Mouse (Mus musculus) layer of hippocampus, adult 8-10 months (tissue): Measurements from ENCODE around the gene Med11. TPM values are rescaled to one million over a fixed set of nuclear protein-coding genes. Genes with fewer than 3 reads are reported as not detected.
"Not testable (repeated sequence)": the region's sequence is repeated elsewhere in the genome, so short reads cannot be mapped to it uniquely, and the experiment has no call there.

Experiments used
- DNase-seq, 2 experiments: peaks; one replicate each; pipeline ENCODE4 v3.0.0; 2022; ENCODE audit warnings: low spot score in 2 of 2
- total RNA-seq, 4 experiments: library from RNA; stranded (reverse); gene quantifications; 2 replicates each; pipeline ENCODE4 v1.2.4; 2022

Med11 gene
- total RNA-seq, 4 experiments from 2014 or later = 10.6 to 16.9 (median 15.2) TPM

DNA sequence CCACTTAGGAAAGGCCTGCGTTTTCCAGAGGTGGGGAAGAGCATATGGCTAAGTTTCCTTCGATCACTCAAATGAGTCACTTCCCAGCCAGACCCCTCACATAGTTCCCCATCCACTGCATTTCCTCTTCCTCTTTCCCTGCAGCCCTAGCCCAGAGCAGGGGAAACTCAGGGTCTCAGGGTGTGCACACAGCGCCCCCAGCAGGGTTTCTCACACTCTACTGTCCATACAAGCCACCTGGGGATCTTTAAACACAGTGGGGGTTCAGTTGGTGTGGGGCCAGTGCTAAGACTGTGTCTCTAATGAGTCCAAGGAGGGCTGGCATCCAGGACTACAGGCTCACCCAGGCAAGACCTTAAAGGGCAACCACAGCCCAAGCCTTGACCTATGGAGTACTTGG lies 5.0 kb upstream of the Med11 start:
- no peak for DNase-seq

GRCm38 (mm10) chr11:70447373-70447772 lies 4.3 kb upstream of the Med11 start:
- DNase-seq = no peak

DNA sequence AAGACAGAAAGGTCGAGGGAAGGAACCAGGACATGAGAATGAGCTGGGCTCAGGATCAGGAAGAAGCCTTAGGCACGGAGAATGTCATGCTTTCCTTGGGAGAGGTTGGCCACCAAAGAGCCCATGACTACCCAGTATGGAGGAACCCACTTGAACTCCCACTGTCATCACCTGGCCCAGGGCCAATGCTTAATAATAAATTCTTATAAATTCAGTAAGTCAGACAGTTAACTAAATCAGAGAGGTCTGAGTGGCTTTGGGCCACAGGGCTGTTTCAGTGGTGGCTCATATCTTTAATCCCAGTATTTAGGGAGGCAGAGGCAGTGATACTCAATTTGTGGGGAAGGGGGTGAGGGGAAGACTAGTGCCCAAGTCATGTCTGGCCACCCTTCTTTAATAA lies 793 bp upstream of the Med11 start:
- DNase-seq = no peak

GRCm38 (mm10) chr11:70453261-70454044 lies 1.7 kb downstream of the Med11 start:
- no peak for DNase-seq

- DNase-seq = no peak
These were observed 7.2 kb downstream of the Med11 start, which contains the start of gene Zmynd15 for GRCm38 (mm10) chr11:70458688-70459600. TSS of gene Zmynd15 (plus strand) at chr11:70459433.

DNA sequence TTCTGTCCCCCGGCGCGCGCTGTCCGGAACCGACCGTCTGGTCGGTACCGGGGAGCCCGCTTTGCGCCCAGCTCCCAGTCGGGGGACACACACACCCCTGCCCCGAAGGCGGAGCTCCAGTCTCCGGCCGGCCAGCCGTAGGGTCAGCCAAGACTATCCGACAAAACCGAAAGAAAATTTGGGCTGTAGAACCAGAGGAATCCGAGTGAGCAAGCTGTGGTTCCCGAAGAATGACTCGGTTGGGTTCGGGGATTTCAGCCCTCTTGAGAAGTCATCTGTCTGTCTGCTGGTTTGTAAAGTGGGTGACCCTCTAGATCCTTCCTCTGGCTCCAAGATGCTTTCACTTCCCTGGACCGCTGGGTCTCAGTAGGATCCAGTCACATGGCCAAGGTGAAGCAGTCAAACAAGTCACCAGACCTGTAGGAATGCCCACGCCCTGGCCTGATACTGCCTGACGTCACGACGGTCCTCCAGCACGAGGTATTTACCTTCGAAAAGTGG lies 7.9 kb downstream of the Med11 start, which contains the start of gene Cxcl16:
Gene Cxcl16 (minus strand): TSS at position 384 of the 501 bp plus-strand sequence.
- no peak for DNase-seq

DNA sequence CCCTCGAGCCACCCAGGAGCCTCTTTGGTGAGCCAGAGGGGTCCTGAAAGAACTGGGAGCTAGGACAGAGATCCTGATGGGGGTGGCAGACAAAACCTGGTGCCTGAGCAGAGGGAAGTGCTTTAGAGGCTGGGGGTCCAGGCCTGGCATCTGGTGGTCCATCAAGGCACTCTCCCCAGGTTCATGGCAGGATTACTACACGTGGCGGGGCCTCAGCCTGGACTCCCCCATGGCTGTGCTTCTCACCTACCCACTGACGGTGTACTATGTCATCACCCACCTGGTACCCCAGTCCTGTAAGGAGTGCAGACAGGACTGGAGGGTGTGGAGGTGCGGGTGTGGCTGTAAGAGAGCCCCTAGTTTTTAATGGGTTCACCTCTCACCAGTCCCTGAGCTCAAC lies 12.3 kb downstream of the Med11 start:
- DNase-seq = no peak

GRCm38 (mm10) chr11:70465211-70465610 lies 13.5 kb downstream of the Med11 start:
- DNase-seq = no peak

GRCm38 (mm10) chr11:70465824-70466223 lies 14.1 kb downstream of the Med11 start:
- DNase-seq = no peak

- no peak for DNase-seq
These were observed 16.3 kb downstream of the Med11 start for GRCm38 (mm10) chr11:70467902-70468619.

DNA sequence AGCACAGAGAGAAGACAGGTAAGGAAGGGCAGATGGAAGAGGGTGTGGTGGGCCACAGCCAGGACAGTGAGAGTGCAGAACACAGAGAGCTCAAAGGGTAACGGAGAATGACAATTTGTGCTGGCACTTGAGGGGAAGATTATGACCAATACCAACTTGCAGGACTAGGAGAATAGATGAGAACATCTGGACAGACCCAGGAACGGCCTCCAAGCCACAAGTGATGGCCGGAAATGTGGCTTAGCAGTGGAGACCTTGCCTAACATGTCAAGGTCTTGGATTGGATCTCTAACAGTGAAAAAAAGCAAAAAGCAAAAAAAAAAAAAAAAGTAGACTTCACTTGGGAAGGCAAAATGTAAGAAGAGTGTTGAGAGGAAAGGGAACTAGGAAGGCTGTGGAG lies 18.0 kb downstream of the Med11 start:
- no peak for DNase-seq

- no peak for DNase-seq
These were observed 21.0 kb downstream of the Med11 start for GRCm38 (mm10) chr11:70472716-70473115.

- not testable (repeated sequence) for DNase-seq
These were observed 21.6 kb downstream of the Med11 start for GRCm38 (mm10) chr11:70473291-70473690.

- no peak for DNase-seq
These were observed 23.3 kb downstream of the Med11 start for GRCm38 (mm10) chr11:70474872-70475534.

DNA sequence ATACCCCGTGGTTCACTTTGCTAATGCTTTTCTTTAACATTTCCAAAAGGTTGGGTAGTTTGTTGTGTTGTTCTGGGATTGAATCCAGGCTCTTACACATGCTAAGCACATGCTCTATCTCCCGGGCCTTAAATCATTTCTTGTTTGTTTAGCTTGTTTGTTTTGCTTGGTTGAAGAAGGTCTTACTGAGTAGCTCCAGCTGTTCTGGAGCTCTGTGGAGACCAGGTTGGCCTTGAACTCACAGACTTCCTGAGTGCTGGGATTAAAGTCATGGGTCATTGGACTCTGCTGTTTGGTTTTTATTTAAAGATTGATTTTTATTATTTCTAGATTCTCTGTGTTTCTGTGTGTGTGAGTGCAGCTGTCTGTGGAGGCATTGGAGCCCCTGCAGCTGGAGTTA lies 33.8 kb downstream of the Med11 start:
- DNase-seq = no peak

GRCm38 (mm10) chr11:70487816-70488215 lies 36.1 kb downstream of the Med11 start:
- no peak for DNase-seq

GRCm38 (mm10) chr11:70489138-70489537 lies 37.4 kb downstream of the Med11 start:
- DNase-seq = no peak

- DNase-seq = no peak
These were observed 38.0 kb downstream of the Med11 start for GRCm38 (mm10) chr11:70489684-70490083.

DNA sequence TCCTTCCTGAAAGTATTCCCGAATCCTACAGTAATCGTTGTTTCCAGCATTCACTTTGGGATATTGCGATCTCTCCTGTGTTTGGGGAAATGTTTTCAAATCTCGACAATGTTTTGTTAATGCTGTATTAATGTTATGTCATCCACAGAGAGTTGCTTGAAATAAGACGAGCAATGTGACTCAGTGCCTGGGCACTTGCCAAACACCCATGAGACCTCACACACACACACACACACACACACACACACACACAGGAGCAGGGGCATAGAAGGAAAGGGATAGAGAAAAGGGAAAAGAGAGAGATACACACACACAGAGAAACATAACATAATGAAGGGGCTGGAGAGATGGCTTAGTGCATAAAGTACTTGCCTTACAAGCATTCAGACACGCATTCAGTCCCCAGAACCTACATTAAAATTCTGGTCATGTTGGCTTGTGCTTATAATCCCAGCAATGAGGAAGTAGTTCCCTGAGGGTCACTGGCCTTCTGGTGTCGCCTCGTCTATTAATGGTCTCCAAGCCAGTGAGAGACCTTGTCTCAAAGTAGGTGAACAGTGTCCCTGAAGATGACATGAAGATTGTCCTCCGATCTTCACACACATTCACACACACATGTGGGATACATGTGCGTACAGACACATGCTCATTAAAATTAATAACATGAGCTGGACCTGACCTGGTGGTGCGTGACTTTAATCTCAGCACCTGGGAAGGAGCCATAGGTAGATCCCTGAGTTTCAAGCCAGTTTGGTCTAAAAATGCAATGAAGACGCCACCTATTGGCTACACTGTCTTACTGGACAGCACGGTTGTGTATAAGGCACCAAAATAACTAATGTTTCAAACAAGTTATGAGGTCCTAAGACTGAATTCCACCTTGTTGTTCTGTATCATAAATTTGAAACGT lies 48.1 kb downstream of the Med11 start:
- no peak for DNase-seq

DNA sequence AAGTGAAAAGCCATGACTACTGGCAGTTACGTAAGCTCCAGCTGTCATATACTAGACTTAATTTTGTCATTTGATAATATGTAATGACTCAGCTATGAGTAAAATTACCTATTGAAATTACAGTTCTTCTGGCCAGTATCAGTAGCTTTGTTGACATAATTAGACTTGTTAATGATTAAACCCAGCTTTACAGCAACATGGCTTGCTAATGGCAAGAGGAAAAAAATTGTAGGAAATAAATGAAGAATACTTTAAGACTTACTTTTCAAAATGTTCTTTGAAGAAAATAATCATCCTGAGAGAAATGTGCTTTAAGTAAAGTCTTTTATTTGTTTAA lies 48.7 kb downstream of the Med11 start:
- DNase-seq = no peak
